Mouse (Mus musculus): ENCODE results near the gene Gm38655.

DNA sequence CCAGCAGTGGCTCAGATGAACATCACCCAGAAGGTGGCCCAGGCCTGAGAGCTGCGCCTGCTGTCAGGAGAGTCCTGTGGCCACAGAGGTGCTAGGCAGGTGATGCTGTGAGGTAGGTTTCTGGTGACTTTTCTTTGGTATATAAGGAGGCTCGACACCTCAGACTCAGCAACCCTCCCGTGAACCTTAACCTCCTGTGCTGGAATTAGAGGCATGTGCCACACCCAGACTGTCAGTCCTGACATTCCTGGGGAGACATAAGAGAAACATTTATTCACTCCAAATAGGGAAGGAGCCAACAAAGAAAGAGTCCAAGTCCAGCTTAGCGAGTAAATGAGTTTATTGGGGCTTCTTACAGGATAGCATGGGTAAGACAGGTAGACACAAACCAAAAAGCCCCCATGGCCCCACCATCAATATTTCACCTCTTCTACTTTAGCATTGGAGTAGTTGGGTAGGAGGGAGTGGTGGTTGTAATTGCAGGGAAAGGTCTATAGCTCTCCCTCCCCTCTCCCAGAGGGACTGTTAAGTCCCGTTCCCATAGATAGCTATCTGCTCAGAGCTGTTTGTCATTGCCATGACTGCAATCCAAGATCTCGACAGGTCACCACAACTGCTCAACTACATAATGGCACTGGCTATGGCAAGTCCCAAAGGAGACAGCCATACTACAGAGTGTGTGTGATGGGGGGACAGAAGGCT is 9.2 kb downstream of the Gm38655 start:
- TF ChIP-seq POLR2A (IDR thresholded peaks at IDR 0.05; ENCODE audit: borderline replicate concordance, low read depth, low read length) (no peak), CTCF (IDR thresholded peaks at IDR 0.05; ENCODE audit: low read depth, low read length) (no peak)

Data from bone marrow macrophage, adult 2 months (primary cell).